In the genomic region with DNA sequence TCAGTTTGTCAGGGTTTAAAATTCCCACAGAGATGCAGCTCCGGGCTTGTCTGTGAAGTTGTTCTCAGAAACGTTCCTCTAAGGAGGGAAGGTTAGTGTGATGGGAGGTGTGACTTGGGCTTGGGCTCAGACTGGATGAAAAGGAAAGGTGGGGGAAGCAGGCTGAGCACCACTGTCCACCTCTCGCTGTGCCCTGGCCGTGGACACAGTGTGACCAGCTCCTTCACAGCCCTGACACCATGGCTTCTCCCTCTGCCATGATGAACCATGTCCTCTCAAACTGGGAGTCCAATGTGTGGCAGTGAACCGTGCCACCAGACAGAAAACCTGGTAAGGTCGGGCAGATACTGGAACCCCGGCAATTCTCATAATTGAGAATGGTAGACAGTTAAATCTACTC, we compare ENCODE assay signal across 30 mouse cellular contexts. TPM values are rescaled to one million over a fixed set of nuclear protein-coding genes. Genes with fewer than 3 reads are reported as not detected.
"Had no signal": no experiment of that assay in that cellular context is flagged by ENCODE, and none has a peak within 500 bp of the region (broad histone marks: within the 10 kb centered on the region; RNA-seq: fewer than 3 reads in every experiment).

No protein-coding gene starts in this region.

- H3K9ac ChIP-seq: embryonic facial prominence, embryonic 12.5 days; embryonic facial prominence, embryonic 13.5 days; embryonic facial prominence, embryonic 15.5 days; forebrain, embryonic 12.5 days; forebrain, embryonic 13.5 days; forebrain, embryonic 15.5 days; forebrain, postnatal 0 days had no signal

- H3K27me3 ChIP-seq: embryonic facial prominence, embryonic 12.5 days; embryonic facial prominence, embryonic 13.5 days; embryonic facial prominence, embryonic 15.5 days; forebrain, embryonic 12.5 days had no signal

- H3K4me3 ChIP-seq: embryonic facial prominence, embryonic 10.5 days; embryonic facial prominence, embryonic 12.5 days; embryonic facial prominence, embryonic 13.5 days; embryonic facial prominence, embryonic 15.5 days; erythroblast, embryonic 14.5 days; forebrain, embryonic 10.5 days; forebrain, embryonic 12.5 days; forebrain, embryonic 13.5 days; forebrain, embryonic 15.5 days; gastrocnemius, adult 2 months had no signal

- H3K9me3 ChIP-seq: embryonic facial prominence, embryonic 10.5 days; embryonic facial prominence, embryonic 12.5 days; embryonic facial prominence, embryonic 13.5 days; embryonic facial prominence, embryonic 15.5 days; forebrain, embryonic 10.5 days; forebrain, embryonic 12.5 days; forebrain, embryonic 13.5 days; forebrain, embryonic 15.5 days had no signal

- ATAC-seq: forebrain, embryonic 13.5 days; forebrain, embryonic 14.5 days; forebrain, embryonic 15.5 days; forebrain, embryonic 16.5 days; forebrain, postnatal 0 days had no signal

- H3K4me1 ChIP-seq: embryonic facial prominence, embryonic 12.5 days; embryonic facial prominence, embryonic 13.5 days; forebrain, embryonic 15.5 days had no signal

- H3K27ac ChIP-seq: embryonic facial prominence, embryonic 10.5 days; embryonic facial prominence, embryonic 12.5 days; embryonic facial prominence, embryonic 13.5 days; embryonic facial prominence, embryonic 15.5 days; forebrain, embryonic 10.5 days; forebrain, embryonic 12.5 days; forebrain, embryonic 13.5 days; forebrain, embryonic 15.5 days; gastrocnemius, adult 2 months had no signal

- DNase-seq: cerebellum, adult 18-20 months; cerebellum, adult 2 months; cerebellum, adult 8-10 months; cerebellum, adult 9-10 months; cerebellum, adult 9-11 months; cerebellum, postnatal 10 days; cerebellum, postnatal 14 days; cerebellum, postnatal 25 days; cerebellum, postnatal 36 days; embryo, embryonic 11 days; forebrain, postnatal 0 days; gastrocnemius, postnatal 10 days; gastrocnemius, postnatal 14 days; gastrocnemius, postnatal 25 days; gastrocnemius, postnatal 36 days; heart, adult 18-20 months had no signal

- H3K36me3 ChIP-seq: embryonic facial prominence, embryonic 10.5 days; embryonic facial prominence, embryonic 12.5 days; embryonic facial prominence, embryonic 13.5 days; embryonic facial prominence, embryonic 15.5 days; forebrain, embryonic 10.5 days; forebrain, embryonic 12.5 days; forebrain, embryonic 15.5 days had no signal

RNA-seq across cellular contexts. Expression of a gene that starts 6.1 kb away (rescaled TPM):
- total RNA-seq: gastrocnemius, adult 18-20 months; gastrocnemius, adult 2 months; gastrocnemius, adult 8-10 months; gastrocnemius, postnatal 14 days; gastrocnemius, postnatal 25 days; gastrocnemius, postnatal 36 days had no signal
- polyA plus RNA-seq: erythroblast, embryonic 14.5 days had no signal
